Mouse (Mus musculus) spleen, adult 2 months (tissue): ENCODE results near the gene Grin2c.

Experiments used
- CTCF ChIP-seq: fragments of 200-500 bp; IDR thresholded peaks from 2 replicates; pipeline ENCODE4 v1.5.1; 2011; ENCODE audit warnings: mild to moderate bottlenecking, inconsistent platforms; ENCODE audit not compliant: insufficient read depth, insufficient read length, insufficient replicate concordance; ENCODE audit errors: extremely low read depth
- POLR2A ChIP-seq: fragments of 200-500 bp; IDR thresholded peaks from 2 replicates; pipeline ENCODE4 v1.6.1; 2011; ENCODE audit warnings: low read depth, low read length, inconsistent platforms

DNA sequence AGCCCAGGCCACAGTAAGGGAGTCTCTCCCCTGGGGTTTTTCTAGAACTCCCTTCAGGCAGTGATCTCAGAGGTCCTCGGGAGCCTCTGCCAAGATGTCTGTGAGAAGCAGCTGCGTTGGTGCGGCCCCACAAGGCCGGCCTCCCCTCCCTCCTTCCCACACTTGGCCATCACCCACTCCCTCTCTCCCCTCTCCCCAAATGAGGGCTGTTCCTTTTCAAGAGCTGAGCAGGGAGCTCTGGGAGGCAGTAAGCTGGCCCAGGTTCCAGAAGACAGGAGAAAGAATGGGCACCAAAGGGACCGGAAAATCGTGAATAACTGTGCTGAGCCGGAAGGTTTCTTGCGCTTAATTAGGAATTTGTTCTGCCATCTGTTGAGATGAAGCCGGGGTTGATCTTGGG lies 35.1 kb downstream of the Grin2c start:
- TF ChIP-seq CTCF (no peak), POLR2A (no peak)
